Mouse (Mus musculus): ENCODE data around the gene Exoc4.

Gene Exoc4

GRCm38 (mm10) chr6:33982709-33983108 is 733.8 kb downstream of the Exoc4 start:
- no peak for ATAC-seq (ENCODE audit: insufficient number of reproducible peaks, low FRiP score, low TSS enrichment)

- no peak for ATAC-seq (ENCODE audit: insufficient number of reproducible peaks, low FRiP score, low TSS enrichment)
Measured at GRCm38 (mm10) chr6:33987132-33987531, 738.2 kb downstream of the Exoc4 start.

- ATAC-seq (ENCODE audit: insufficient number of reproducible peaks, low FRiP score, low TSS enrichment) = no peak
Measured at GRCm38 (mm10) chr6:33992213-33993034, 743.5 kb downstream of the Exoc4 start.

- ATAC-seq (ENCODE audit: insufficient number of reproducible peaks, low FRiP score, low TSS enrichment) = no peak
Measured at GRCm38 (mm10) chr6:33993842-33994241, 745.0 kb downstream of the Exoc4 start.

GRCm38 (mm10) chr6:33998590-33998989 is 749.7 kb downstream of the Exoc4 start:
- no peak for ATAC-seq (ENCODE audit: insufficient number of reproducible peaks, low FRiP score, low TSS enrichment)

DNA sequence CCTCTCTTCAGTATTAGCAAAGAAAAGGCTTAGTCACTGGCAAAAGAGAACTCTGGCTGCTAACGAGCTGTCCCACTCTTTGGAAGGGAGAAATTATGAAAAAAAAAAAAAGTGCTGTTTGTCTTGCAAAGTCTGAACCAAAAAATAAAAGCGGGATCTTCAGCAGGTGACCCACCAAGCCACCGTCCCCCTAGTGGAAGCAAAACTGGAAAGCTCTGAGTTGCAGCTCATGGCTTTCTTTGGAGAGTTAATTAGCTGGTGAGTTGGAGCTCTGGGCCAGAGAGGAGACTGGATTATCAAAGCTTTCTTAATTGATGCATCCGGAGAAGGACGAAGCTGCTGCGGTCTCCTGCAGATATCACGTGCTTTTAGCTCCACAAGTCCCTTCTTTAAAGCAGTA is 750.6 kb downstream of the Exoc4 start:
- no peak for ATAC-seq (ENCODE audit: insufficient number of reproducible peaks, low FRiP score, low TSS enrichment)

DNA sequence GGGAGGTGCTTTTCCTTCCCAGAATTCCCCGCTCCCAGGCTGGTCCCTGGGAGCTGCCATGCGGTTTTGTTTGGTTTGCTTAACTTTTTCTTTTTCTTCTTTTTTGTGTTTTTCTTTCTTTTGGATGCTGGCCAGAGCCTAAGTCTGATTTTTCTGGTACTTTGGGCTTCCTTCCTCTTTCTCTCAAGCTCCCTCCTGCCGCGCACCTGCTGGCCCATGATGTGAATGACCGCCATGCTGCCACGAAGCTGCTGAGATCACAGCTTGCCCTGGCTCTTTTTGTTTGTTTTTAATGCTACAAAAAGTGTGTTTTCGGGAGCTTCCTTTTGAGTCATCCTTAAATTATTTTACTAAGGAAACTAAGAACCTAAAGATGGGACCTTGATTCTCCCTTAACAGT is 751.8 kb downstream of the Exoc4 start:
- no peak for ATAC-seq (ENCODE audit: insufficient number of reproducible peaks, low FRiP score, low TSS enrichment)

DNA sequence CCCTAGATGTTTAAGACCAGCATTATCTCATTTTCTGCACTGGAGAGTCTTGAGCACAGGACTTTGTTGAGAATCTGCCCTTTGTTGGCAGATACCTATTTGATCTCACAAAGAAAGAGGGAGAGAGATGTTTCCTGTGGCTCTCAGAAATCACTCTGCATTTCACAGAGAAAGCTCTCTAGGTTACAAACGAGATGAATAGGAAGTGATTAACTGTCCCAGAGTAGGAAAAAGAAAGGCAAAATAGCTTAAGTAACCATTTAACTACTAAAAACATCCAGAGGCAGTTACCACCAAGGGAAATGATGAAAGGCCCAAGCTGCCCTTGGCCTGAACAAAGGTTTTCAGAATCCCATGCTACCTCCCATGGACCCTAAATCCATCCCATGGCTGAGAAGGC is 754.1 kb downstream of the Exoc4 start:
- no peak for ATAC-seq (ENCODE audit: insufficient number of reproducible peaks, low FRiP score, low TSS enrichment)

- no peak for ATAC-seq (ENCODE audit: insufficient number of reproducible peaks, low FRiP score, low TSS enrichment)
Measured at GRCm38 (mm10) chr6:34013469-34013868, 764.6 kb downstream of the Exoc4 start.
